Mouse (Mus musculus): ENCODE measurements around the gene Stox2.

Stox2 gene

DNA sequence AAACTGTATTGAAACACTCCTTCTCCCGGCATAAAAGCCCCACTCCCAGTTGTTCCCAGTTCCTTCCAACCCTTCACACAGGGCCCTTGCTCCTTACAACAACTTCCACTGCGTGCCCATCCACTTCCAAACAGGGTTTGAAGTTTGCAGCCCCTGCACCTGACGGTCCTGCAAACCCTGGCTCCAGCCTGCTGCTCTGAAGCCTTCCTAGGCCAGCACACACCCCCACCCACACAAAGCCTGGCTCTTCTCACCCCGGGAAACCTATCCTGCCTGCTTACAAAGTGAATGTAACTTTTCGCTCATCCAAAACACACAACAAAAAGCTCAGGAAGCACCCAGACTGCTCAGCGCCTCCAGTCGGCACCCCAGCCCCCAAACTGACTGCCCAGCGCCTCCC, 37.1 kb downstream of the Stox2 start:
- DNase-seq (ENCODE audit: low spot score in 2 of 2): no peak

DNA sequence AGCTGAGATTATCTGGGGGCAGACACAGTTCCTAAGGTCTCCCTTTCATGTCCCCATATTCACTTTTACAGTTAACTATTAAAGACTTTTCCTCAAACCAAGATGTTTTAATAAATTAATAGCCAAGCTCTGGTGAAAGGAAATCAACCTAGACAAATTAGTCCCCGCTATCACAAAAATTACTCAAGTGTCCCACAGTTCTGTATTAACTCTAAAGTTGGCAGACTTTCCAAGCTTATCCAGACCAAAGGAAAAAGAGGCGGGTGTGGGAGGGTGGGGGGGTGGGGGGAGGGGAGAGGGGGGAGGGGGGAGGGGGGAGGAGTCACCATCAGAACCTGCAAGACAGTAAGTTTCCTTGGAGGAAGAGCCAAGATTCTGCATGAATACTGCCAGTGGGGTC, 41.3 kb downstream of the Stox2 start:
- DNase-seq (ENCODE audit: low spot score in 2 of 2): no peak

DNA sequence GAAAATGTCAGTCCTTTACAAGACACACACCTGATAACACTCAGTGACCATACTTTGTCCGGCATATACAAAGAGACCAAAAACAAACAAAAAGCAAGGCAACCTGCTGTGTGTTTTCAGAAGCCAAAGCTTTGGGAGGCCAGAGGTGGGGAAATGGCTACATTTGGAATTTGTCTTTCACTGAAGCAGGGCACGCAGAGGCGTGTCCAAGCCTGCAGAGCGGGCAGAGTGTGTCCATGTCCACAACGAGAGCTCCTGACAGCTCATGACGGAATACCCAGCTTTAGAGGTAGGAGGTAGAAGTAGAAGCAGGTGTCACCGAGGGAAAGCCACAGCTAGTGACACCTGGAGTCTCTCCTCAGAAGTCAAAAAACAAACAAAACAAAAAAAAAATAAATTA, 53.2 kb downstream of the Stox2 start:
- no peak for DNase-seq (ENCODE audit: low spot score in 2 of 2)

DNA sequence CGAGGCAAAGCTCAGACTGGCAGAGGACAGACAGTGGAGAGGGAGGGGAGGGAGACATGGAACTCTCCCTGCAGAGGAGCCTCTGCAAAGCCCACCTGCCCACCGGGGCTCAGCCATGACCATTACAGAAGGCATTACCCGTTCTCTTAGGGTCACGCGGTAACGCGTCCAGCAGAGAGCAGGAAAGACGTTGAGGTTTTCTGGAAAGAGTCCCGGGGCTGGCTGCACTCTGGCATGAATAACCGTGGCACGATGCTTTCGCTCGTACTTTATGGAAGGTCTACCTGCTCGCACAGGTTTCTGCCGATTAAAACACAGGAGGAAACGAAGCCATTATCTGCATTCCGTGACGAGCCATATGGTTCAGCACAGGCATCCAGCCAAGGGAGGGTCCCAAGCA, 53.9 kb downstream of the Stox2 start:
- DNase-seq (ENCODE audit: low spot score in 2 of 2): no peak

DNA sequence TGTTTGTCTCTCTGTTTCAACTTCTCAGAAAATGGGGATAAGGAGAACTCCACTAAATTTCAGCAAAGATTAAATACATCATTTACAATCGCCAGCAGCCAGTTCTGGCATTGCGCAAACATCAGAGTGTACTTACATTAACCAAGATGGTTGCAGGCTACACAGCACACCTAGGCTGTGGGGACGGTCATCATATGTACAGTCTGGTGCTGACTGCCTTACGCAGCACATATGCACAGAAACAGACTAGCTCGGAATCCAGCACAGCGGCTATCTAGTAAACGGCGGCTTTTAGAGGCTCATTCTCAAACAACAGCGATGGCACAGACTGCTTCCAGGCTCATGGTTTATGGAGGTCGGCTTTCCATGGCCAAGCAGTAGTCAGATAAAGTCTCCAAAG, 54.3 kb downstream of the Stox2 start:
- DNase-seq (ENCODE audit: low spot score in 2 of 2): no peak

DNA sequence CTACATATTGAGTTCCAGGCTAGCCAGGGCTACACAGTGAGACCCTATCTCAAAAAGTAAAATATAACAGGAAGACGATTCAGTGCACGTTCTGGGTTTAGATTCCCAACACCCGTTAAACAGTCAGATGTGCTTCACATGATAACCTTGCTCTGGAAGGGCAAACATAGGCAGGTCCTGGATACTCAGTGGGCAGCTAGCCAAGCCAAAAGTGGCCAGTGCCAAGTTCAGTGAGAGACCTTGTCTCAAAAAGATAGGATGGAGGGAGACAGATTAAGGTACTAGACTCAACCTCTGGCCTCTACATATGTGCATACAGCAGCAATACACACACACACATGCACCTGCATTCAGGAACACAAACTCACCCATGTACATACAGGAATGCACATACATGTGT, 56.7 kb downstream of the Stox2 start:
- no peak for DNase-seq (ENCODE audit: low spot score in 2 of 2)

DNA sequence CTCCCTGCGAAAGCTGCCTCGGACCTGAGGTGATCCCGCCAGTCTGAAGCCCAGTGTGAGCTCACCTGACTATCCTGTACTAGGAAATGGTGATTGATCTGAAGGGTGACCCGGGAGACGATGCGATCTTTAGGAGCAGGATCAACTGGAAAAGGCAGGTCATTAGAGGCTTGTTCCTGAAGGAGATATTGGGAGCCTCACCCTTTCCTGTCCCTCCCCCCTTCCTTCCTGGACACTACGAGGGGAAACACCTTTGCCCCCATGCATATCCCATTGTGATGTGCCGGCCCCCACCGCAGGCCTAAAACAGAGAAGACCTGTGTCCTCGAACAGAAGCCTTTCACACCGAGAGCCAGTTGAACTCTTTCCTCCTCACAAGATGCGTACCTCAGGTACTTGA, 58.0 kb downstream of the Stox2 start:
- DNase-seq (ENCODE audit: low spot score in 2 of 2): no peak

DNA sequence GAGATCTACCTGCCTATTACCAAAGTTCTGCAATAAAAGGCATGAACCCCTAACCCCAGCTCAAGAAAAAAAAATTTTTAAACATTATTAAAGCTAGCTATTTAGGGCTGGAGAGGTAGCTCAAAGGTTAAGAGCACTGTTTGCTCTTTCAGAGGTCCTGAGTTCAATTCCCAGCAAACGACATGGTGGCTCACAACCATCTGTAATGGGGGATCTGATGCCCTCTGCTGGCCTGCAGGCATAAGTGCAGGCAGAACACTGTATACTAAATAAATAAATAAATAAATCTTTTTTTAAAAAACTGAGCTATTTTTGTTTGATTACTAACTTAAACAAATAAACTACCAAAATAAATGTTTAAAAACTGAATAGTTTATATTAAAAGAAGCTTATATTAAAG, 60.4 kb downstream of the Stox2 start:
- no peak for DNase-seq (ENCODE audit: low spot score in 2 of 2)

DNA sequence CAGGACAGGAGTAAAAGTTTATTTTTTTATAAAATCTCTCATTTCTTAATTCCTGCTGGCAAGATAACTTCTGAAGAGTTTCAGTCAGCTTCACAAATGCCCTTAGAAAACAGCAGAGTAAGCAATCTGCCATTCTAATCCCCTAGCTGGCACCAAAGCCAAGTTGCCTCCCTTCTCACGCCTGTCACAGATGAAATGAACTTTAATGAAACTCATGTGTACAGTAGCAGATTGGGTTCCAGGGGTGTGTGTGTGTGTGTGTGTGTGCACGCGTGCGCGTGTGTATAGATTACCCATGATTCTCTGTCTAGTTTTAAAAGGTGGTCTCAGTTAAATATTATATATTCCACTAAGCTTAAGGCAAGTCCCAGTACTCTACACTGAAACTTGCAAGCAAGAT, 62.0 kb downstream of the Stox2 start:
- no peak for DNase-seq (ENCODE audit: low spot score in 2 of 2)

DNA sequence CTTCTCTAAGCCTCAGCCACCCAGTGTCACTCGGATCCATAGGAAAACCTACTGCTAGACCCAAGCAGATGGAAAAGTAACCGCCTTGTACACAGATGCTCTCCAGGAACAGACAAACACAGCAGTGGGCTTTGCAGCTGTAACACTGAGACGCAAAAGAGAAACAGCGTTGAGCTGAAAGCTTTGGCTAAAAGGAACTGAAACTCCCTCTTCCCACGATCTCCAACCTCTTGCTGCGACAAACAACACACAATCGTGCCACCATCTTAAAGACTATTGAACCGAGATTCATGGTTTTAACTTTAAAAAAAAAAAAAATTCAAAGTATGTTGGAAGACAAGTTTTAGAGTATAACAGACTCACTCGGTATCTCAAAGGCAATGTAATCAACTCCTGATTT, 62.5 kb downstream of the Stox2 start:
- no peak for DNase-seq (ENCODE audit: low spot score in 2 of 2)

DNA sequence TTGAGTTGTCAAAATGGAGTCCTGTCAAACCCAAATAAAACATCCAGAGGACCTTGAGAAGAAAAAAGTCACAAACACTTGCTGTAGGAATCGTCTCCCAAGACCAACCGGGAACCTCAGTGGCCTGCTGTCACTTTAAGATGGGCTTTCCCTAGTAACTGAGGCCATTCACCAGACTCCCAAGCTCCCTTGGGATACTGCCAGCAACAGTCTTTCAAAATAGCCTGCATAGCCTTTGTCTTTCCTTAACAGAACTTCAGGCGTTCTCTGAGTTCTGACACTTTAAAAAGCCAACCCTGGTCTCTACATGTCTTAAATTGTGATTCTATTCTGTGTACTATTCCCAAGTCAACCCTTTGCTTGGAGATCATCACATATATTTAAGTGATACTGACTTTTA, 64.9 kb downstream of the Stox2 start:
- no peak for DNase-seq (ENCODE audit: low spot score in 2 of 2)

DNA sequence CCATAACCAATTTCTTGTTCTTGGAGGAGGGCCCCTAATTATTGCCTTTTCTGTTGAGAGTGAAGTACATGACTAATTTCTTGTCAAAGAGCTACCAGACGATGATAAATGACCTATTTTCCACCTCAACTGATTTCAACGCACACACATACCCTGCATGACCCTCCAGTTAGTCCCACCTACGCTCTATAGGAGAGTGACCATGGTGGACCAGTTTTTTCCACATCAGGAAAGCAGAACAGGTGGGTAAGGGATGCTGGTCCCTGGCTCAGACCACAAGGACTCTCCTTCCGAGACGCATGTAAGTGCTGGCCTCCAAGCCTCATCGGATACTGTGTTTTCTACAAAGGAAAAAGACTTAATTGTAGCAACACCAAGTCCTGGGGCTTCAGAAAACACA, 65.4 kb downstream of the Stox2 start:
- DNase-seq (ENCODE audit: low spot score in 2 of 2): no peak

DNA sequence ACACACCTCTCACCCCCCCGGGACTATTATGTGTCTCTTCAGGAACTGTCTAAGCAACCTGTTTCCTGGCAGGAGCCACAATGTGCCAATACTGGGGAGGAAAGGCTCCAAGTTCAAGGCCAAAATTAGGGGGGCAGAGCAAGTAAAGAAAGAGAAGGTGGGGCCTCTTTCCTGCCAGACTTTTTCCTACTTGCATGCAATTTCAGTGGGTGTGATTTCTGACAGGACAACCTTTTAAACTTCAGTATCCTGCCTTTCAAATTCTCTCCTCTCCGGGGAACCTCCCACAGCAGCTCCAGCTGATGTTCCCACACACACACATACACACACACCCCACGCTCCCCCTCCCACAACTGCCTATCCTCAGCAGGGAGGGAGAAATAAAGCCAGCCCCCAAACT, 66.1 kb downstream of the Stox2 start:
- no peak for DNase-seq (ENCODE audit: low spot score in 2 of 2)

DNA sequence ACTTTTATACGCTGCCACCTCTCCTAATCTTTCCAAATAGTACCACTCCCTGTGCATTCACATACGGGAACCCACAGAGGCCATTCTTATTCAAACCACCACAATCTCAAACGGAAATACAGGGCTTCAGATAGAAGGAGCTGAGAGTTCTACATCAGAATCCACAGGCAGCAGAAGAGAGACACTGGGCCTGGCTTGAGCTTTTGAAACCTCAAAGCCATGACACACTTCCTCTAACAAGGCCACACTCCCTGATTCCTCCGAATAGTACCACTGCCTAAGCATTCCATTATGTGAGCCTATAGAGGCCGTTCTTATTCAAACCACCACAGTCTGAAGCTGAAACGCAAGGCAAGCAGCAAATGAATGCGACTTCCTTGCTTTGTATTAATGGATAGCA, 69.5 kb downstream of the Stox2 start:
- no peak for DNase-seq (ENCODE audit: low spot score in 2 of 2)

DNA sequence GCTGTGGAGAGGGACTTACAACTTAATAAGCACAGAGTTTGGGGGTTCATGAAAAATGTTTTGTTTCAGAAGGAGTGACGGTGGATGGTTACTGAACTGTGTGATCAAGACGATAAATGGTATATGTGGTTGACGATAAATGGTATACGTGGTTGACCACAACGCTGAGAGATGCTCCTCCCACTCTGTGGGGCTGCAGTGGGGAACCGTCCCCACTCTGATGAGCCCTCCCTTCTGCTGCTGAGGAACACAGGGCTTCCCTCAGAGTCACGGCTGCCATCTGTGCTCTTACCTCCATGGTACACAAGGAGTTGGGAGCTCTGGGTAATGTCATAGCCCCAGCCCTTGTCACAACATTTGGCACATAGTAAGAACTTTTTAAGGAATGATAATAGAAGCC, 72.4 kb downstream of the Stox2 start:
- DNase-seq (ENCODE audit: low spot score in 2 of 2): no peak

DNA sequence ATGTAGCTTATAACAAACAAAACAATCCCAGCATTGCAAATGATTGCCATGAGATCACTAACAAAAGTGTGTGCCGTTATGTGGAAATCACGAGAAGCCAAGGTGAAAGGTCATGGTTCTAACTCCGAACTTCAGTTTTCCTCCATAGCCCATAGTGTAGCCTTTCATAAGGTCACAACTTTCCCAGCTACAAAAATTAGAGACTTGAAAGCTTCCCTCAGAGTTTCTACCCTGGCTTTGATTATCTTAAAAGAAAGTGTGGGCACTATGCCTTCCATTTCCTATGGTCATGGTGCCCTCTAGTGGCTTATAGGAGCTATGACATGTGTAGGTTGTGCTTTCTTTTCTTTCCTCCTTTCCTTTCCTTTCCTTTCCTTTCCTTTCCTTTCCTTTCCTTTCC, 74.6 kb downstream of the Stox2 start:
- DNase-seq (ENCODE audit: low spot score in 2 of 2): no peak

DNA sequence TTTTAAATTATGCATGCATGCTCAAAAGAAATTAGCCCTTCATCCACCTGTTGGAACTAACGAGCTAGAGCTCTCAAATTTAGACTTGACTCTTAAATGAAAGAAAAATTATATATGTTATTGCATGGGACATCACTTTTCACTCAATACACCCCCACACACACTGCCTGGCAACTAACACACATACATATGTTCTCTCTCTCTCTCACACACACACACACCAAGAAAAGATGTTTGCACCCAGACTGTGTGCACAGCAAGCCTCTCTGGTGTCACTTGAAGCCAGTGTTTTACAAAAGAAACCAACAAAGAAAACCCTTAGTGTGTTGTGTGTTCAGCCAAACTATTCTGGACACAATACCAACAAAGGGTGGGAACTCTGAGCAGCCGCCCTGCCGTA, 75.1 kb downstream of the Stox2 start:
- no peak for DNase-seq (ENCODE audit: low spot score in 2 of 2)

DNA sequence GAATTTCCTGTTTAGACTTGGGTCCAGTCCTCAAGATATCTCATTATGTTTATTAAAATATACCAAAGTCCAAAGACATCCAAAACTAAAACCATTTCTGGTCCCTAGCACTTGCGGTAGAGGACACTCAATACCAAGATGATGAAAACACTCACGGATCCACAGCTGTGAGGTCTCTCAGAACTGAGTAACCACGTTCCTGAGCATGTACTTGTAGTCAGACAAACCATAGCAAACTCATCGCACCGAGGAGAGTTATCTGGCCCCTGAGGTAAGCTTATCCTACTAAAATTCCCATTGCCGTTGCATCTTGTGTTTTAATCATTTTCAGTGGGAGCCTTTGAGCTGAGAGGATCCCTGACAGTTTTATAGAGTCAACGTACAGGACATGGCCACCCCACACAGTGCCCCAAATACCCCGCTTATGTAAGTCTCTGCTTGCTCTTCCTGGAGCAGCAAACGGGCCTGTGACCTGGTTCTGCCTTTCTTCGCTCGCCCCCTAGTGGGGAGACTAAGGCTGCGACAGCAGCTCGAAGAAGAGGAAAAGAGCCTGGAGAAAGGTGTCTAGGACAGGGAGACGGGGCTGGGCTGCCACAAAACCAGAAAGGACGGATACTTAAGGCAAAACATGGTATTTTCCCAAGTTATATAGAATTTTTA, 75.6 kb downstream of the Stox2 start:
- DNase-seq (ENCODE audit: low spot score in 2 of 2): peak; percentile 64 to 84

DNA sequence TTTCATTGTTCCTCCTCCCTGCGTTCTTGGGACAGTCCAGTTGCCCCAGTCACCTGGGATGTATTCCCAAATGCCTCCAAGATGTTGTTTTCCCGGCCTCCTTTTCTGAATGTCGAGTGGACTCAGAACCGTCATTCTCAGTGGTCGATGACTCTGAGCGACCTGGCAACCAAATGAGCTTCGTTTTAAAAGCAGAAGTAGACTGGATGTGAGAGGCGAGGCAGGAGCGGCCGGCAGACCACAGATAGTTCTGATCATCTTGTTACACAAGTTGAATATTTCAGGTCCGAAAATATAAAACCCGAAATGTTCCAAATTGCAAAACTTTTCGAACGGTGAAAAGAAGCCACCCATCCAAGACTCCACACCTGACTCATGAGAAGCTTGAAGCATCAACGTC, 76.2 kb downstream of the Stox2 start:
- DNase-seq (ENCODE audit: low spot score in 2 of 2): no peak

DNA sequence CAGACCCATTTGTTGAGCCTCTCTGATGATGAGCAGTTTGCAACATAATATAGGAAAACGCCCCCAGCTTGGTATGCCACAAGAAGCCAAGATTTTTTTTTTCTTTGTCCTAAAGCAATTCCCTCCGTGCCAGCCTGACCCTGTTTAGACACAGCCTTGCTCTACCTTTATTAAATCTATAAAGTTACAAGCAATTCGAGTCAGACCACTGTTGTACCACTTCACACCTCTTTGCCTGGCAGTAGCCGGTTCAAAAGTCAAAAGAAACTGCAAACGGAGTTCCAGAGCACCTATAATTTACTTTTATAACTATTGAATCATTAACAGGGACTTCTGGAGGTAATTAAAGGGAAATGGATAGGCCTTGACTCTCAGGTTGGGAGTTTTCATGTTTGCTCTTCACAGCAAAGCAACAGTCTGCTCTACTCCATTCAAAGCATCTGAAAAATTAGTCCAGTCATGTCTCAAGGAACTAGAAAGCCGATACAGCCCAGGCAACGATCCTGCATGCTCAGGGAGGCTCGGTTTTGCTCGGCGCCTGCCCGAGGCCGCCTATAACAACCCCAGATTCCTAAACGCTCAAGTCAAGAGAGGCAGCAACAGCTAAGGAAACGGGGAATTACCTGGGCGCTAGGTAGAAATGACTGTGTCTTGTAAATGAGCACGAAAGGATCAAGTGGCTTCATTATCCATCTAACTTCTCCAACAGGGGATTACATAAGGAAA, 77.0 kb downstream of the Stox2 start:
- DNase-seq (ENCODE audit: low spot score in 2 of 2): no peak

DNA sequence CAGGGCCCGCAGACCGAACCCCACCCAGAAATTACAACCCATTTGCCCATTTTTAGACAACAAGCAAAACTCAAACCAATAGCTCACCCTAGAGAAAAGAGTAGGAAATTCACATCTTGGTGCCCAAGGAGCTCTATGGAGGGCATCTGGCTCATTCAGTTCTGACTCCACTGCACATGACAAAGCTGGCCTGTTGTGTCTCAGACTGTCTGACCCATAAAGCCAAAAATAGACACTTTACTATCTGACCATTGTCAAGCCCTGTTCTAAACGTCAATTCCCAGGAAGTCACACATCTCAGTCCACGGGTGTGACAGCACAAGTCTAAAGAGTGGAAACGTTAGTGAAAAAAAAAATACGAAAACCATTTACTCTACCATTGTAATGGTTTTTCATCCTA, 79.1 kb downstream of the Stox2 start:
- DNase-seq (ENCODE audit: low spot score in 2 of 2): no peak

DNA sequence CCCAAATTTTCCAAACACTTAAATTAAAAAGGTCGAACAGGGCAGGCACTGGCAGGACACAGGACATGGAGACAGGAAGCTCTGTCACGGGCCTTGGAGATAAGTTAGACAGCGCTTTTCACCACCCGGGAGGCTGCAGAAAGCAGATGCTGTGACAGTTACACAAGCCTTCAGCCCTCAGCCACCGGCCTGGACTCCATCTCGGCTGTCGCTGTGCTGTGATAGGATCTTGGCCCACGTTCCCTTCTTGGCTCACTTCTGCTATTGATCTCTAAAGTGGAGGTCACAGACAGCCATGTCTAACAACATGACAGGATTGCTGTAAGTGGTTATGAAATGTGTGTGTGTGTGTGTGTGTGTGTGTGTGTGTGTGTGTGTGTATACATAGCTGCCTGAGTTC, 82.9 kb downstream of the Stox2 start:
- DNase-seq (ENCODE audit: low spot score in 2 of 2): no peak

DNA sequence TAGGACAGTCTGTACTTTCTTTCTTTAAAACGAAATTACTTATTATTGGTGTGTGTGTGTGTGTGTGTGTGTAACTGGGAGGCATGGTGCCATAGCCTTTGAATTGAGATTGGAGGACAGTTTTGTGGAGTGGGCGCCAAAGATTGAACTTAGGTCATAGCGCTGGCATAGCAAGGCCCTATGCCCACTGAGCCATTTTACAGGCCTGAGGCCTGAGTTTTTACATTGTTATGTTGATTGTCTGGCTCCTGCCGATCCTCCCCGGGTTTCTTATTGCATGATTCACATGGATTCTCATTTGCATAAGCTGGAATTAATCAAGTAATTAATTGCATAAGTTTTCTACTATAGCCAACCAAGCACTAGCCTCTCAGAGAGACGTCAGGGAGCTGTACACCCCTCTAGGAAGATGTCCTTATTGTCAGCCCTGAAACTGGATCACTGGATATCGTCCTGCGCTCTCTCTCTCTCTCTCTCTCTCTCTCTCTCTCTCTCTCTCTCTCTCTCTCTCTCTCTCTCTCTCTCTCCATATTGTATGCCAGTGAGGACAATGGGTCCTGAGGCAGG, 90.7 kb downstream of the Stox2 start:
- DNase-seq (ENCODE audit: low spot score in 2 of 2): no peak
